Mouse (Mus musculus) heart, postnatal 0 days (tissue): ENCODE results near the gene Hps1. TPM values are rescaled to one million over a fixed set of nuclear protein-coding genes. Genes with fewer than 3 reads are reported as not detected.
A peak's percentile ranks its signal among the peaks of the same experiment; 100 is the strongest.

Source experiments
- ATAC-seq: fragments of 200-750 bp; cut with Nextera tagmentation; 2 replicates; pipeline ENCODE4 v1.8.0; 2017; ENCODE audit warnings: low read depth, moderate number of reproducible peaks, moderate library complexity; ENCODE audit not compliant: insufficient read depth
- DNase-seq: peaks from one replicate; pipeline ENCODE4 v3.0.0-alpha.2; 2016; ENCODE audit warnings: low spot score
- H3K27ac ChIP-seq: fragments of 300-500 bp; sonication (generic); 2 replicates; pipeline ENCODE4 v1.5.1; 2014; ENCODE audit warnings: low read depth, mild to moderate bottlenecking
- H3K27me3 ChIP-seq: fragments of 300-500 bp; sonication (generic); 2 replicates; pipeline ENCODE4 v1.6.1; 2014; ENCODE audit warnings: low read length, mixed read lengths; ENCODE audit not compliant: control insufficient read depth, insufficient read depth
- H3K36me3 ChIP-seq: fragments of 300-500 bp; sonication (generic); replicated peaks from 2 replicates; pipeline ENCODE4 v1.6.1; 2014; ENCODE audit warnings: low read length, mixed read lengths; ENCODE audit not compliant: control insufficient read depth, insufficient read depth
- H3K4me1 ChIP-seq: fragments of 300-500 bp; sonication (generic); 2 replicates; pipeline ENCODE4 v1.6.1; 2014; ENCODE audit warnings: antibody characterized with exemption; ENCODE audit not compliant: control insufficient read depth, insufficient read depth
- H3K4me2 ChIP-seq: fragments of 300-500 bp; sonication (generic); 2 replicates; pipeline ENCODE4 v1.6.1; 2014; ENCODE audit warnings: low read depth, mild to moderate bottlenecking, low read length, moderate library complexity
- H3K4me3 ChIP-seq: fragments of 300-500 bp; sonication (generic); 2 replicates; pipeline ENCODE4 v1.5.1; 2014; ENCODE audit warnings: low read depth, low read length
- H3K9ac ChIP-seq: fragments of 300-500 bp; sonication (generic); replicated peaks from 2 replicates; pipeline ENCODE4 v1.6.1; 2014; ENCODE audit warnings: low read depth, low read length, mixed read lengths
- H3K9me3 ChIP-seq: fragments of 300-500 bp; sonication (generic); replicated peaks from 2 replicates; pipeline ENCODE4 v1.6.1; 2016; ENCODE audit warnings: low read length; ENCODE audit not compliant: control insufficient read depth
- CTCF ChIP-seq: IDR thresholded peaks from 2 replicates; pipeline ENCODE4 v1.5.1; 2016; ENCODE audit warnings: antibody characterized with exemption, control low read depth, low read depth
- EP300 ChIP-seq: IDR thresholded peaks from 2 replicates; pipeline ENCODE4 v1.6.1; 2016; ENCODE audit warnings: antibody characterized with exemption, low read depth
- WGBS: fragments of 180-500 bp; shearing (Covaris S2); extraction: QIAGEN DNeasy Blood & Tissue Kit; methylation state at CpG from one replicate; pipeline ENCODE4 v1.1.7; 2014; 5-methylcytosine and 5-hydroxymethylcytosine counted together
- polyA plus RNA-seq: library from polyadenylated mRNA; unstranded; fragments of >200 nt; fragmentation: Nextera tagmentation; extraction: Ambion mirVana; gene quantifications from 2 replicates; pipeline ENCODE4 v1.2.1, GENCODE M21; 2015
- total RNA-seq: library from RNA; depleted of rRNA; stranded (reverse); fragments of >200 nt; gene quantifications from 2 replicates; pipeline ENCODE4 v1.2.3, GENCODE M21; 2014; ENCODE audit warnings: low replicate concordance

Hps1 gene
- total and polyA plus RNA-seq, 2 experiments from 2014 or later: 3.2 to 9.4 TPM

GRCm38 (mm10) chr19:42755148-42755870 lies 24.5 kb downstream of the Hps1 start:
- TF ChIP-seq EP300: no peak
- TF ChIP-seq CTCF: no peak
- DNase-seq: no peak
- ATAC-seq: no peak
- Histone ChIP-seq H3K27ac (no peak overlapping the region), H3K9me3 (no peaks in the 10 kb centered on the region), H3K27me3 (no peaks in the 10 kb centered on the region), H3K4me1 (peaks cover 33% of the 10 kb centered on the region), H3K4me3 (no peak overlapping the region), H3K36me3 (no peaks in the 10 kb centered on the region), H3K4me2 (no peak overlapping the region), H3K9ac (no peak overlapping the region)
- WGBS: 29% methylated on average over 15 of the region's 15 CpGs

GRCm38 (mm10) chr19:42753141-42753917 lies 26.4 kb downstream of the Hps1 start:
- ATAC-seq: peak; percentile 65
- Histone ChIP-seq H3K36me3 (no peaks in the 10 kb centered on the region), H3K27ac (peak overlapping the region; percentile 91), H3K27me3 (0 out of 2 replicates have a peak, but pooled peaks cover 3% of the 10 kb centered on the region), H3K4me2 (peak overlapping the region; percentile 58), H3K4me3 (peak overlapping the region; percentile 43), H3K9ac (peak overlapping the region; percentile 71; the same call in 1 of the 2 replicates), H3K4me1 (peaks cover 40% of the 10 kb centered on the region), H3K9me3 (no peaks in the 10 kb centered on the region)
- TF ChIP-seq EP300 (no peak), CTCF (no peak)
- 4% methylated on average over 9 of the region's 11 CpGs for WGBS
- peak; percentile 77 for DNase-seq

GRCm38 (mm10) chr19:42752363-42752931 lies 27.3 kb downstream of the Hps1 start, which contains the start of gene Pyroxd2:
Gene Pyroxd2 (minus strand): TSS chr19:42752775.
- no peaks in the 10 kb centered on the region for H3K9me3 ChIP-seq
- peak within 1 kb of the TSS; percentile 91 for H3K27ac ChIP-seq
- ATAC-seq (peak; percentile 85), DNase-seq (peak; percentile 91)
- peak within 1 kb of the TSS; percentile 71 for H3K9ac ChIP-seq
- TF ChIP-seq CTCF: no peak
- no peak for TF ChIP-seq EP300
- peak within 1 kb of the TSS; percentile 43 for H3K4me3 ChIP-seq
- 0 out of 2 replicates have a peak, but pooled peaks cover 3% of the 10 kb centered on the region for H3K27me3 ChIP-seq
- 3% methylated on average over 22 of the region's 22 CpGs for WGBS
- peaks cover 40% of the 10 kb centered on the region for H3K4me1 ChIP-seq
- peak within 1 kb of the TSS; percentile 58 for H3K4me2 ChIP-seq
- no peaks in the 10 kb centered on the region for H3K36me3 ChIP-seq

- Histone ChIP-seq H3K27ac (no peak overlapping the region), H3K9me3 (no peaks in the 10 kb centered on the region), H3K27me3 (0 out of 2 replicates have a peak, but pooled peaks cover 3% of the 10 kb centered on the region), H3K4me3 (no peak overlapping the region), H3K36me3 (no peaks in the 10 kb centered on the region), H3K4me2 (peak overlapping the region; percentile 8; the same call in 1 of the 2 replicates), H3K9ac (no peak overlapping the region), H3K4me1 (peaks cover 36% of the 10 kb centered on the region)
- no peak for ATAC-seq
- 49% methylated on average over 11 of the region's 11 CpGs for WGBS
- no peak for DNase-seq
- no peak for TF ChIP-seq CTCF
Measured at GRCm38 (mm10) chr19:42750196-42750595, 29.6 kb downstream of the Hps1 start.

- no peak for DNase-seq
- WGBS: 86% methylated on average over 8 of the region's 8 CpGs
- ATAC-seq: no peak
Measured at GRCm38 (mm10) chr19:42746702-42747101, 33.1 kb downstream of the Hps1 start.

More at GRCm38 (mm10) chr19:42746702-42747101, 33.1 kb downstream of the Hps1 start:
- Histone ChIP-seq H3K27me3 (0 out of 2 replicates have a peak, but pooled peaks cover 3% of the 10 kb centered on the region), H3K36me3 (no peaks in the 10 kb centered on the region), H3K9ac (no peak overlapping the region), H3K4me3 (no peak overlapping the region), H3K27ac (no peak overlapping the region), H3K9me3 (no peaks in the 10 kb centered on the region), H3K4me1 (peaks cover 25% of the 10 kb centered on the region), H3K4me2 (no peak overlapping the region)
- TF ChIP-seq CTCF (no peak), EP300 (no peak)
